ENCODE assay signal across 8 mouse cellular contexts in genomic region chr13:67421207-67421857, GRCm38 (mm10). TPM values are rescaled to one million over a fixed set of nuclear protein-coding genes. Genes with fewer than 3 reads are reported as not detected.
A peak's percentile ranks its signal among the peaks of the same experiment; 100 is the strongest.
DNase-seq lines count a peak whose midpoint lies in the region; ATAC-seq and TF ChIP-seq lines count a peak whose summit lies in the region.

Gene Zfp459 (minus strand): TSS chr13:67421418.

- peaks cover 2% of the 10 kb centered on the region; the same call in 1 of the 2 replicates for H3K27me3 ChIP-seq in forebrain, embryonic 13.5 days
- H3K27me3 ChIP-seq in hindbrain, postnatal 0 days (ENCODE audit: insufficient read depth, low read length) = no peaks in the 10 kb centered on the region

- no peaks in the 10 kb centered on the region for H3K9me3 ChIP-seq in forebrain, embryonic 13.5 days (replicated peaks)
- H3K9me3 ChIP-seq in hindbrain, postnatal 0 days (ENCODE audit: low read length) = no peaks in the 10 kb centered on the region

- H3K4me2 ChIP-seq in forebrain, embryonic 13.5 days = peak within 1 kb of the TSS; percentile 81
- peak within 1 kb of the TSS; percentile 93 for H3K4me2 ChIP-seq in hindbrain, postnatal 0 days (ENCODE audit: low read depth, low read length)

- peak; percentile 85 for DNase-seq in ES-CJ7 (ENCODE audit: low read depth, low spot score)
- DNase-seq in c-Kit-positive CD71-positive TER-119-negative erythroid progenitor cells, embryonic 14.5 days (ENCODE audit: low read depth) = peak; percentile 48
- peak; percentile 54 for DNase-seq in hindbrain, postnatal 0 days (ENCODE audit: low spot score)
- peak; percentile 11 to 17 for DNase-seq in left cerebral cortex, adult 8-10 months (ENCODE audit: low spot score in 2 of 2)
- DNase-seq in right cerebral cortex, adult 18-20 months = peak; percentile 44
- DNase-seq in gastrocnemius, postnatal 25 days = no peak

- no peaks in the 10 kb centered on the region for H3K79me2 ChIP-seq in macrophage (ENCODE audit: inconsistent target)

- WGBS in forebrain, embryonic 13.5 days = 2% methylated on average over 22 of the region's 22 CpGs
- 2% methylated on average over 22 of the region's 22 CpGs for WGBS in hindbrain, postnatal 0 days
- WGBS in macrophage (ENCODE audit: missing documents) = 5% methylated on average over 22 of the region's 22 CpGs

- H3K36me3 ChIP-seq in forebrain, embryonic 13.5 days (ENCODE audit: poor library complexity, severe bottlenecking) = no peaks in the 10 kb centered on the region
- H3K36me3 ChIP-seq in hindbrain, postnatal 0 days (ENCODE audit: insufficient read depth, low read length) = no peaks in the 10 kb centered on the region
- no peaks in the 10 kb centered on the region for H3K36me3 ChIP-seq in macrophage (ENCODE audit: inconsistent target)

- H3K9ac ChIP-seq in forebrain, embryonic 13.5 days = peak within 1 kb of the TSS; percentile 66
- peak within 1 kb of the TSS; percentile 43 for H3K9ac ChIP-seq in hindbrain, postnatal 0 days (replicated peaks; ENCODE audit: low read length)

- H3K27ac ChIP-seq in forebrain, embryonic 13.5 days = no peak within 1 kb of the TSS
- H3K27ac ChIP-seq in hindbrain, postnatal 0 days = no peak within 1 kb of the TSS
- no peak within 1 kb of the TSS for H3K27ac ChIP-seq in macrophage

- H3K4me3 ChIP-seq in forebrain, embryonic 13.5 days = peak within 1 kb of the TSS; percentile 59
- peak within 1 kb of the TSS; percentile 52 for H3K4me3 ChIP-seq in hindbrain, postnatal 0 days (ENCODE audit: low read length)
- peak within 1 kb of the TSS; percentile 45 for H3K4me3 ChIP-seq in macrophage (ENCODE audit: inconsistent target)

- ATAC-seq in forebrain, embryonic 13.5 days = peak; percentile 90
- ATAC-seq in hindbrain, postnatal 0 days = peak; percentile 89

- H3K4me1 ChIP-seq in forebrain, embryonic 13.5 days = peaks cover 6% of the 10 kb centered on the region
- H3K4me1 ChIP-seq in hindbrain, postnatal 0 days (ENCODE audit: insufficient read depth, low read length) = no peaks in the 10 kb centered on the region

- TF ChIP-seq CTCF in hindbrain, postnatal 0 days (IDR thresholded peaks at IDR 0.05; ENCODE audit: low read depth) = no peak

RNA-seq across cellular contexts. Expression of gene Zfp459, which starts in this region (rescaled TPM):
- 0.59 and 0.64 TPM in 2 replicates for polyA plus RNA-seq in forebrain, embryonic 13.5 days (2015; fragmentation: Nextera tagmentation; extraction: Ambion mirVana)
- total RNA-seq in hindbrain, postnatal 0 days (2014; rRNA removed) = 0.78 and 3.0 TPM in 2 replicates
- polyA plus RNA-seq in hindbrain, postnatal 0 days (2015; fragmentation: Nextera tagmentation; extraction: Ambion mirVana) = 0.63 and 1.6 TPM in 2 replicates
- total RNA-seq in left cerebral cortex, adult 8-10 months (2022) = 1 to 10 TPM; 2.5 to 8.2 (median 4.0) TPM
- 1 to 10 TPM in 1 of 26 experiments, under 1 TPM in 2, not detected in 23; 0.30 to 1.2 (median 0.74) TPM for total RNA-seq in macrophage (2018; cell fraction: chromatin; rRNA removed)
- total RNA-seq in macrophage (2018; cell fraction: cytosol; rRNA removed) = under 1 TPM in 13 of 26 experiments, not detected in 13; 0.03 to 0.48 (median 0.14) TPM
- total RNA-seq in macrophage (2018; cell fraction: nucleus; rRNA removed) = 1 to 10 TPM in 1 of 26 experiments, under 1 TPM in 2, not detected in 23; 0.24 to 1.3 (median 0.44) TPM
- 0.06 to 0.61 TPM (median 0.37 TPM) in 3 replicates for polyA plus RNA-seq in macrophage (2018)
- under 1 TPM; 0.16 to 0.36 TPM for total RNA-seq in gastrocnemius, postnatal 25 days (2021)

Comparison
In these comparisons a context has a peak if more than half of its experiments do, and no peak if none do; other contexts are left out.
1. Peak in ATAC-seq, H3K4me3 ChIP-seq, H3K9ac ChIP-seq and H3K4me2 ChIP-seq in forebrain, embryonic 13.5 days; RNA of the gene not detected or under 1 TPM.